Mouse (Mus musculus): Measurements from ENCODE around the gene Chga. TPM values are rescaled to one million over a fixed set of nuclear protein-coding genes. Genes with fewer than 3 reads are reported as not detected.

The Chga gene
- polyA plus RNA-seq, 1 experiment from 2014 or later = 28.0 TPM

DNA sequence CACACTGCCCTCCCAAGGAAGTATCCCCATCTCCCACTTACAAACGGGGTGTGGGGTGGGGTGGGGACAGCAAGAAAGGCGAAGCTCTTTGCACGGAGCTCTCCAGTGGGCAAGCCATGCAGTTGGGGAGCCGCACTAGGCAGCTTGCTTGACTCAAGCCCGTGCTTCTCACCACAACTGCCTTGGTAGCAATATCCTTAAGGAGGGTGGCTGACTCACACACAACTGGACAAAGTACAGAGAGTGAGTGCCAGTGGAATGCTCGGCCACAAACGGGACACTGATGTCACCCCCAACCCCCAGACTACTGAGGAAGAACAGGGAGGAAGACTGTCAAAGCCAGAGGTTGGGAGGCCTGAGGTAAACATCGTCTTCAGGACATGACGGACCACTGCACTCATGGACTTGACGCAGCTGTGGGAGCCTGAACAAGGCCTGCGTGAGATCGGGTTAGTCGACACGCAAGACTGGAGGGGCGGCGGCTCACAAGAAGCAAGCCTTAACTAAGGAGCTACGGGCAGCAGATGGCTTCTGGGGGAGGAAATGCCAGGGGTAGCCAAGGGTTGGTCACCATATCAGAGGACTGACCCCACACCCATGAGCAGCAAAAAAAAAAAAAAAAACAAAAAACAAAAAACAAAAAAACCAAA lies 36.1 kb downstream of the Chga start:
- no peaks in the 10 kb centered on the region for H3K27me3 ChIP-seq (replicated peaks; ENCODE audit: control insufficient read depth, insufficient read depth, low read length)
- WGBS = 81% methylated on average over 17 of the region's 17 CpGs
- no peaks in the 10 kb centered on the region for H3K9me3 ChIP-seq (ENCODE audit: control insufficient read depth, low read length)
- ATAC-seq = peak; percentile 68
- no peak overlapping the region for H3K9ac ChIP-seq (ENCODE audit: low read depth, low read length)
- no peak overlapping the region for H3K4me3 ChIP-seq (ENCODE audit: low read length)
- H3K36me3 ChIP-seq (ENCODE audit: control insufficient read depth, insufficient read depth, low read length) = peaks cover 4% of the 10 kb centered on the region; the same call in 1 of the 2 replicates
- peak overlapping the region; percentile 59 for H3K27ac ChIP-seq (ENCODE audit: low read length)
- no peak overlapping the region for H3K4me2 ChIP-seq (ENCODE audit: low read depth, low read length)
- peaks cover 23% of the 10 kb centered on the region for H3K4me1 ChIP-seq (ENCODE audit: control insufficient read depth, insufficient read depth, low read length)

DNA sequence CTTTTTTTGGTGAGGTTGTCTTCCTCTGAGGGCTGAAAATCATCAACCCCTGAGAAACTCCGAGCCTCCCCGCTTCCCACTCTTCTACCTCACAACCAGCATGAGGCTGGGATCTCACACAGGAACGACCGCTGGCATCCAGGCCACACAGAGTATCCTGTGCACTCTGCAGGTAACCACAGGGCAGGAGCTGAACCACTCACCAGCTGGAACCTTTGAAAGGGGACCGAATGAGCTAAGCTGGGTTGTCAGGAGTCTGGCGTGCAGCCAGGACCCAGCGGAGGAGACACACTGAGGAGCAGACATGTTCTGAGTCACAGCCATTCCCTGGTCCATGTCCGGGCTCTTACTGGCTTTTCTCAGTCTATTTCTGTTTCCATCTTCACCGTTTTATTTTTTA lies 38.9 kb downstream of the Chga start:
- WGBS = 48% methylated on average over 9 of the region's 9 CpGs
- H3K9me3 ChIP-seq (ENCODE audit: control insufficient read depth, low read length) = peaks cover 5% of the 10 kb centered on the region; the same call in 1 of the 2 replicates
- peak overlapping the region; percentile 65; the same call in 1 of the 2 replicates for H3K27ac ChIP-seq (ENCODE audit: low read length)
- H3K27me3 ChIP-seq (replicated peaks; ENCODE audit: control insufficient read depth, insufficient read depth, low read length) = no peaks in the 10 kb centered on the region
- no peak overlapping the region for H3K4me2 ChIP-seq (ENCODE audit: low read depth, low read length)
- no peak overlapping the region for H3K9ac ChIP-seq (ENCODE audit: low read depth, low read length)
- H3K36me3 ChIP-seq (ENCODE audit: control insufficient read depth, insufficient read depth, low read length) = peaks cover 3% of the 10 kb centered on the region
- no peak for ATAC-seq
- H3K4me3 ChIP-seq (ENCODE audit: low read length) = no peak overlapping the region
- peaks cover 34% of the 10 kb centered on the region for H3K4me1 ChIP-seq (ENCODE audit: control insufficient read depth, insufficient read depth, low read length)

DNA sequence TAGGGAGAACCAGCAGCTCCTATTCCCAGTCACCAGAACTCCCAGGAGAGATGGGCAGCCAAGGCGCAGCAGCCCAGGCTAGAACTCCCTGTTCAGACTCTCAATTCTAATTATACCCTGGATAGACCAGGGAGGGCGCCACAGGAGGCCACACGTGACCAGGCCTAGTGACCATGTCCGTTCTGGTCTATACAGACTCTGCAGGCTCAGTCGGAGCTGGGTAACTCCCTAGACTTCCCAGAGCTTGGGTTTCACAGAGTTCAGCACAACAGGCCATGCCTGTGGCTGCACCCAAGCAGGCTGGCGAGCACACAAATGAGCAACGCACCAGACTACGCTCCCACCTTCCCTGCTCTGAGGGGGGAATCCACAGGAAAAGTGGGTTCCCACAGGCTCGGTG lies 39.9 kb downstream of the Chga start:
- peak overlapping the region; percentile 49; the same call in 1 of the 2 replicates for H3K27ac ChIP-seq (ENCODE audit: low read length)
- H3K4me2 ChIP-seq (ENCODE audit: low read depth, low read length) = no peak overlapping the region
- ATAC-seq = no peak
- 79% methylated on average over 9 of the region's 9 CpGs for WGBS
- H3K9ac ChIP-seq (ENCODE audit: low read depth, low read length) = no peak overlapping the region
- peaks cover 37% of the 10 kb centered on the region for H3K4me1 ChIP-seq (ENCODE audit: control insufficient read depth, insufficient read depth, low read length)
- H3K36me3 ChIP-seq (ENCODE audit: control insufficient read depth, insufficient read depth, low read length) = peaks cover 4% of the 10 kb centered on the region
- peaks cover 6% of the 10 kb centered on the region; the same call in 1 of the 2 replicates for H3K9me3 ChIP-seq (ENCODE audit: control insufficient read depth, low read length)
- no peak overlapping the region for H3K4me3 ChIP-seq (ENCODE audit: low read length)
- H3K27me3 ChIP-seq (replicated peaks; ENCODE audit: control insufficient read depth, insufficient read depth, low read length) = no peaks in the 10 kb centered on the region

DNA sequence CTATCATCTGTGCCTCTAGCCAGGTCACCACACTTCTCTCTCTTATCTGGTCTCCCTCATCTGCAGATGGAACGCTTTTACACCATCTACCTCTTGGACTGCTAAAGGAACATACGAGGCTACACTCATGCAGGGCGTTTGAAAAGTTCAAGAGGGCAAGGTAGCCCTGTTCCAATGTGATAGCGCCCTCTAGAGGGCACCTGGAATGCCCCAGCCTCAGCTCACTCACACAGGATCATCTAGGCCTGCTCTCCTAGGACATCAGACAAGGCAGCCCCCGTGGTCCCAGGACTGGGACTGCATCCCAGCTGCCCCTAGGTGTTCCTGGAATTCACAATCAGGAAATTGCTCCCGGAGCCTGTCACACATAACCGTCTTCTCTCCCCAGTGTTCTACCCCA lies 41.6 kb downstream of the Chga start:
- no peak overlapping the region for H3K4me3 ChIP-seq (ENCODE audit: low read length)
- H3K9me3 ChIP-seq (ENCODE audit: control insufficient read depth, low read length) = peaks cover 6% of the 10 kb centered on the region; the same call in 1 of the 2 replicates
- peaks cover 45% of the 10 kb centered on the region for H3K4me1 ChIP-seq (ENCODE audit: control insufficient read depth, insufficient read depth, low read length)
- 70% methylated on average over 7 of the region's 7 CpGs for WGBS
- no peak for ATAC-seq
- H3K27me3 ChIP-seq (replicated peaks; ENCODE audit: control insufficient read depth, insufficient read depth, low read length) = no peaks in the 10 kb centered on the region
- no peak overlapping the region for H3K27ac ChIP-seq (ENCODE audit: low read length)
- no peak overlapping the region for H3K4me2 ChIP-seq (ENCODE audit: low read depth, low read length)
- H3K36me3 ChIP-seq (ENCODE audit: control insufficient read depth, insufficient read depth, low read length) = peaks cover 4% of the 10 kb centered on the region
- H3K9ac ChIP-seq (ENCODE audit: low read depth, low read length) = no peak overlapping the region

DNA sequence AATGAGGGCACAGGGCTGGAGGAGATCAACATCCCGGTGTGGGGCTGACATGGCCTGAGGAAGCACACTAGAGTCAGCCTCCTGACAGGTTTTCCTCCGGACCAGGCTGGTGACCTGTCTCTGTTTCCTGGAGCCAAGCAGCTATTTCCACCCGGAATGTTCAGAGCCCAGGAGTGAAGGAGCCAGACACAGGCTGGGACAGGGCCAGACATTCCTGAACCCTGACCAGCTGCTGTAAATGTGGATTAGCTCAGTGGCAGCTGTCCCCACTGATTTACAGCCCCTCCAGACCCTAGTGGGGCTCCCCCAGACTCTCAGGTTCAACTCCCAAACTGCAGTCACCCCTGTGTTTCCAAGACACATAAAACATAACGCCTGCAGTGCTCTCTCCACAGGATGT lies 42.7 kb downstream of the Chga start:
- Histone ChIP-seq H3K4me2 (ENCODE audit: low read depth, low read length) (no peak overlapping the region), H3K27ac (ENCODE audit: low read length) (peak overlapping the region; percentile 16; the same call in 1 of the 2 replicates), H3K9ac (ENCODE audit: low read depth, low read length) (no peak overlapping the region), H3K9me3 (ENCODE audit: control insufficient read depth, low read length) (peaks cover 6% of the 10 kb centered on the region; the same call in 1 of the 2 replicates), H3K27me3 (replicated peaks; ENCODE audit: control insufficient read depth, insufficient read depth, low read length) (no peaks in the 10 kb centered on the region), H3K4me3 (ENCODE audit: low read length) (no peak overlapping the region), H3K36me3 (ENCODE audit: control insufficient read depth, insufficient read depth, low read length) (peaks cover 4% of the 10 kb centered on the region), H3K4me1 (ENCODE audit: control insufficient read depth, insufficient read depth, low read length) (peaks cover 53% of the 10 kb centered on the region)
- peak; percentile 51 for ATAC-seq
- 27% methylated on average over 4 of the region's 4 CpGs for WGBS

DNA sequence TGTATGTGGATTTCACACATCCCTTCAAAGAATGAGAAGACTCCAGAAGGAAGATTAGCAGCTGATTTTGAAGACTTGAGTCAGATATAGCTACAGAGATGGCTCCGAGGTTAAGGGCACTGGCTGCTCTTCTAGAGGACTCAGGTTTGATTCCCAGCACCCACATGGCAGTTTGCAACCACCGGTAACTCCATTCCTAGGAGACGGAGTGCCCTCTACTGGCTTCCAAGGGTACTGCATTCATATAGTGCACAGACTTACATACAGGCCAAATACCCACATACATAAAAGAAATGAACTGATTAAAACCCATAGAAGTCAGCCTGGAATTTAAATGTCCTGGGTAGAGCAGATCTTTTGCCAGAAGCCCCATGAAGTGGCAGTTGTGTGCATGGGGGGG lies 43.8 kb downstream of the Chga start:
- Histone ChIP-seq H3K4me3 (ENCODE audit: low read length) (no peak overlapping the region), H3K9ac (ENCODE audit: low read depth, low read length) (no peak overlapping the region), H3K9me3 (ENCODE audit: control insufficient read depth, low read length) (peaks cover 6% of the 10 kb centered on the region; the same call in 1 of the 2 replicates), H3K36me3 (ENCODE audit: control insufficient read depth, insufficient read depth, low read length) (peaks cover 4% of the 10 kb centered on the region), H3K27me3 (replicated peaks; ENCODE audit: control insufficient read depth, insufficient read depth, low read length) (no peaks in the 10 kb centered on the region), H3K27ac (ENCODE audit: low read length) (no peak overlapping the region), H3K4me2 (ENCODE audit: low read depth, low read length) (no peak overlapping the region), H3K4me1 (ENCODE audit: control insufficient read depth, insufficient read depth, low read length) (peaks cover 52% of the 10 kb centered on the region)
- WGBS = 92% methylated on average over 3 of the region's 3 CpGs
- no peak for ATAC-seq

DNA sequence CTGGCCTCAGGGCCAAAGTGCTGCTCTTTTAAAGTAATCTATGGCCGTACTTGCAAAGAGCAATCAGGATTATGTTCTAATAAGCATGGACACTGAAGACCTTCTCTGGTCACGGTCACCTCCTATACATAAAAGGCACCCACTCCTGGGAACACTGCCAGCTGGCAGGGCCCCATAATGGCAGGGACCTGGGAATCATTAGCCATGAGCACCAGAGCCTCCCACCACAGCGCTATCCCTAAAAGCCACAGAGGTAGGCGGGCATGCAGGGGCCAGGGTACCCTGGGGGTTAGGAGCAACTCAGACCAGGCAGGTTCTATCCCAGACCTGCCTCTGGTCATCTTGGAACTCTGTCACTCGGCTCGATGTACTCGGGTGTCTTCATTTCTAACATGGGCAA lies 45.0 kb downstream of the Chga start:
- H3K9me3 ChIP-seq (ENCODE audit: control insufficient read depth, low read length) = peaks cover 6% of the 10 kb centered on the region; the same call in 1 of the 2 replicates
- peaks cover 4% of the 10 kb centered on the region for H3K36me3 ChIP-seq (ENCODE audit: control insufficient read depth, insufficient read depth, low read length)
- WGBS = 72% methylated on average over 7 of the region's 7 CpGs
- ATAC-seq = peak; percentile 39
- peak overlapping the region; percentile 7; the same call in 1 of the 2 replicates for H3K9ac ChIP-seq (ENCODE audit: low read depth, low read length)
- H3K4me2 ChIP-seq (ENCODE audit: low read depth, low read length) = no peak overlapping the region
- peak overlapping the region; percentile 23 for H3K27ac ChIP-seq (ENCODE audit: low read length)
- peaks cover 43% of the 10 kb centered on the region for H3K4me1 ChIP-seq (ENCODE audit: control insufficient read depth, insufficient read depth, low read length)
- H3K4me3 ChIP-seq (ENCODE audit: low read length) = no peak overlapping the region
- no peaks in the 10 kb centered on the region for H3K27me3 ChIP-seq (replicated peaks; ENCODE audit: control insufficient read depth, insufficient read depth, low read length)

DNA sequence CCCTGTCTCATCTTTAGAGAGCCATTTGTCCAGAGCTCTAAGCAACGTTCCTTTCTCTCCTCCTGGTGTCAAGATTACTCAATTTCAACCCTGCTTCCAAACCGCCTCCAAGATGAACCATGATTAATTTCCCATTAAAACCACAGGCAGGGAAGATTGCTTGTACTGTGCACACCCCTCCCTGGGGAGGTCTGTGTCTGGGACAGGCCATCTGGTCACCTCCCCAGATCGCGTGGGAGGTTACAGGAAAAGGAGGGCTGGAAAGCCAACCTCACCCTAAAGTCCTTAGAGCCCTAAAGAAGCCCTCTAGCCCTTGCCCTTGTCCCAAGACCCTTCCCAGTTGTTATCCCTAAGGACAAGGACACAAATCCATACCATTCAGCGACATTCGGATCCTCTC lies 45.6 kb downstream of the Chga start:
- H3K4me2 ChIP-seq (ENCODE audit: low read depth, low read length) = no peak overlapping the region
- H3K4me1 ChIP-seq (ENCODE audit: control insufficient read depth, insufficient read depth, low read length) = peaks cover 43% of the 10 kb centered on the region
- peaks cover 6% of the 10 kb centered on the region; the same call in 1 of the 2 replicates for H3K9me3 ChIP-seq (ENCODE audit: control insufficient read depth, low read length)
- H3K27ac ChIP-seq (ENCODE audit: low read length) = no peak overlapping the region
- H3K27me3 ChIP-seq (replicated peaks; ENCODE audit: control insufficient read depth, insufficient read depth, low read length) = no peaks in the 10 kb centered on the region
- H3K9ac ChIP-seq (ENCODE audit: low read depth, low read length) = no peak overlapping the region
- peaks cover 4% of the 10 kb centered on the region for H3K36me3 ChIP-seq (ENCODE audit: control insufficient read depth, insufficient read depth, low read length)
- H3K4me3 ChIP-seq (ENCODE audit: low read length) = no peak overlapping the region
- ATAC-seq = no peak
- 74% methylated on average over 6 of the region's 6 CpGs for WGBS

DNA sequence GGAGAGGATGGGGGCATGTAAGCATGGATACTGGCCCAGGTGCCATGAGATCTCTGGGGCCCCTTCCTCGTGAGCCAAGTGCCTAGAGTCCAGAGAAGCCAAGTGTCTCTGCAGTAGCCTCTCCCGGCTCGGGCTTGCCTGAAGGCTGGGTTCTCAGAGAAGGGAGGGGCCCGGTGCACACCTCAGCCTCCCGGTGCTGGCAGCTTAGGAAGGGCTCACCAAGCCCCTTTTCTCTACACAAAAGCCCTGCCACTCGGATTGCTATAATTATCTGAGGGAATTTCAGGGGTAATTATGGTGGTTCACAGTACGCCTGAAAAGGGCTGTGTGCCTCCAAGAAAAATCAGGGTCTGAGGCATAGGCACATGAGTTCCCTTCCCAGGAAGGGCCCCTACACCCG lies 47.1 kb downstream of the Chga start:
- ATAC-seq = no peak
- Histone ChIP-seq H3K27ac (ENCODE audit: low read length) (peak overlapping the region; percentile 61), H3K27me3 (replicated peaks; ENCODE audit: control insufficient read depth, insufficient read depth, low read length) (no peaks in the 10 kb centered on the region), H3K4me3 (ENCODE audit: low read length) (no peak overlapping the region), H3K4me1 (ENCODE audit: control insufficient read depth, insufficient read depth, low read length) (peaks cover 43% of the 10 kb centered on the region), H3K9me3 (ENCODE audit: control insufficient read depth, low read length) (peaks cover 6% of the 10 kb centered on the region; the same call in 1 of the 2 replicates), H3K9ac (ENCODE audit: low read depth, low read length) (peak overlapping the region; percentile 23; the same call in 1 of the 2 replicates), H3K36me3 (ENCODE audit: control insufficient read depth, insufficient read depth, low read length) (peaks cover 4% of the 10 kb centered on the region), H3K4me2 (ENCODE audit: low read depth, low read length) (no peak overlapping the region)
- 49% methylated on average over 8 of the region's 8 CpGs for WGBS
